Mouse (Mus musculus): Measurements from ENCODE around the gene Fam92b.

DNA sequence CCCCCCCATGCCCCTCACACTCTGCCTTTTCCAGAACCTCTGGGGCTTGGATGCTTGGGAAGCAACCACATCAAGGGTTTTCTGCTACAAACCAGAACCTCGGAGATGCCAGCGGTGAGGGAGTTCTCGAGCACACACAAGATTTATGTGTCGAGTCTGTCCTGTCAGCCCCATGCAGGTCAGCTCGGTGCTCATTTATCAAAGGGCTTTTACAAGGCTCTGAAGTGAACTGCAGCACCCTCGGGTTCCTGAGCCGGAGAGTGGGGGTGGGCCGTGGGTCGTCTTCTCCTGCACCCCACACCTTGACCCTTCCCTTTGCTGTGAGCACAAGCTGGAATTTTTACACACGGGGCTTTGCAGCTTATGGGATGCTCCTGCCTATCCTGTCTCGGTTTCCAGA is 45.3 kb upstream of the Fam92b start:
- TF ChIP-seq CTCF (IDR thresholded peaks at IDR 0.05; ENCODE audit: low read depth, low read length) (no peak), POLR2A (IDR thresholded peaks at IDR 0.05; ENCODE audit: borderline replicate concordance, low read depth, low read length) (no peak)
